23 mouse cellular contexts compared by ENCODE assay signal in genomic region chr5:67004619-67005018, GRCm38 (mm10).
A peak's percentile ranks its signal among the peaks of the same experiment; 100 is the strongest.
DNase-seq lines count a peak whose midpoint lies in the region; ATAC-seq and TF ChIP-seq lines count a peak whose summit lies in the region.
"Had no signal": no experiment of that assay in that cellular context is flagged by ENCODE, and none has a peak within 500 bp of the region (broad histone marks: within the 10 kb centered on the region; RNA-seq: fewer than 3 reads in every experiment).

No protein-coding gene starts in this region.

- peaks cover 26% of the 10 kb centered on the region for H3K36me3 ChIP-seq in lung, embryonic 15.5 days
- peaks cover 34% of the 10 kb centered on the region for H3K36me3 ChIP-seq in limb, embryonic 10.5 days
- H3K36me3 ChIP-seq: G1E had no signal

- WGBS in lung, embryonic 15.5 days, result 50% methylated on average over 11 of the region's 11 CpGs
- 65% methylated on average over 11 of the region's 11 CpGs for WGBS in lung, adult 2 months
- WGBS in limb, embryonic 10.5 days, result 83% methylated on average over 11 of the region's 11 CpGs

- H3K27ac ChIP-seq in lung, embryonic 15.5 days, result 0 out of 2 replicates have a peak overlapping the region, but pooled peaks have one; percentile 10
- H3K27ac ChIP-seq in limb, embryonic 10.5 days, result no peak overlapping the region
- H3K27ac ChIP-seq: embryonic facial prominence, embryonic 13.5 days; forebrain, embryonic 15.5 days; heart, embryonic 13.5 days; hindbrain, embryonic 13.5 days; midbrain, embryonic 13.5 days had no signal

- H3K9ac ChIP-seq in lung, embryonic 15.5 days, result no peak overlapping the region
- H3K9ac ChIP-seq: embryonic facial prominence, embryonic 13.5 days; forebrain, embryonic 15.5 days; heart, embryonic 13.5 days; hindbrain, embryonic 13.5 days; midbrain, embryonic 13.5 days had no signal

- no peak for TF ChIP-seq CTCF in lung, adult 2 months (IDR thresholded peaks at IDR 0.05; ENCODE audit: insufficient read depth, low read length)

- TF ChIP-seq POLR2A in lung, adult 2 months (IDR thresholded peaks at IDR 0.05; ENCODE audit: borderline replicate concordance, extremely low read depth, low read depth, low read length), result no peak

- H3K9me3 ChIP-seq in lung, embryonic 15.5 days, result no peaks in the 10 kb centered on the region
- no peaks in the 10 kb centered on the region for H3K9me3 ChIP-seq in limb, embryonic 10.5 days (replicated peaks)
- H3K9me3 ChIP-seq: embryonic facial prominence, embryonic 13.5 days; forebrain, embryonic 15.5 days; heart, embryonic 13.5 days; hindbrain, embryonic 13.5 days; midbrain, embryonic 13.5 days had no signal

- intact Hi-C loops in heart, postnatal 25 days (cut with DNase I), result no loop called here

- no peak for ATAC-seq in lung, embryonic 15.5 days (ENCODE audit: borderline replicate concordance, extremely low read depth, low FRiP score, low TSS enrichment)
- ATAC-seq: CD4-positive, CD25-positive, alpha-beta regulatory T cell, adult 4 months; forebrain, embryonic 15.5 days; midbrain, embryonic 13.5 days; Patski had no signal

- H3K4me3 ChIP-seq in lung, embryonic 15.5 days, result no peak overlapping the region
- H3K4me3 ChIP-seq in lung, adult 2 months (replicated peaks; ENCODE audit: extremely low read depth, low read depth, low read length), result no peak overlapping the region
- no peak overlapping the region for H3K4me3 ChIP-seq in limb, embryonic 10.5 days
- H3K4me3 ChIP-seq: embryonic facial prominence, embryonic 13.5 days; forebrain, embryonic 15.5 days; heart, embryonic 13.5 days; hindbrain, embryonic 13.5 days; midbrain, embryonic 13.5 days had no signal

- no peaks in the 10 kb centered on the region for H3K4me1 ChIP-seq in lung, embryonic 15.5 days
- H3K4me1 ChIP-seq in lung, adult 2 months (ENCODE audit: control insufficient read depth, insufficient read depth, low read length), result no peaks in the 10 kb centered on the region
- H3K4me1 ChIP-seq in limb, embryonic 10.5 days, result no peaks in the 10 kb centered on the region
- H3K4me1 ChIP-seq: forebrain, embryonic 15.5 days; heart, embryonic 13.5 days; hindbrain, embryonic 13.5 days; midbrain, embryonic 13.5 days had no signal

- DNase-seq in heart, adult 11 months, result peak; percentile 81
- no peak for DNase-seq in heart, postnatal 25 days (ENCODE audit: low spot score)
- DNase-seq in lung, adult 2 months, result no peak
- peak; percentile 24 for DNase-seq in limb, embryonic 10.5 days (ENCODE audit: low spot score)
- DNase-seq in lung, postnatal 36 days, result peak; percentile 49
- DNase-seq in thymus, postnatal 14 days, result no peak
- no peak for DNase-seq in layer of hippocampus, adult 11-12 months (ENCODE audit: low spot score)
- DNase-seq: adrenal gland, postnatal 10 days; cerebellum, adult 2 months; cerebellum, postnatal 25 days; heart, postnatal 14 days; kidney, adult 2 months; kidney, postnatal 14 days; thymus, adult 18-20 months had no signal

- H3K27me3 ChIP-seq in lung, embryonic 15.5 days, result no peaks in the 10 kb centered on the region
- no peaks in the 10 kb centered on the region for H3K27me3 ChIP-seq in limb, embryonic 10.5 days (ENCODE audit: low read depth, poor library complexity, severe bottlenecking)
- H3K27me3 ChIP-seq: embryonic facial prominence, embryonic 13.5 days; forebrain, embryonic 15.5 days; hindbrain, embryonic 13.5 days; midbrain, embryonic 13.5 days; Patski had no signal

- no peak overlapping the region for H3K4me2 ChIP-seq in lung, embryonic 15.5 days
- H3K4me2 ChIP-seq: embryonic facial prominence, embryonic 13.5 days; forebrain, embryonic 15.5 days; heart, embryonic 13.5 days; hindbrain, embryonic 13.5 days; midbrain, embryonic 13.5 days had no signal

Comparison
In these comparisons a context has a peak if more than half of its experiments do, and no peak if none do; other contexts are left out.
1. DNase-seq: peak in heart, adult 11 months (single experiment), limb, embryonic 10.5 days (single experiment) and lung, postnatal 36 days (single experiment); none in heart, postnatal 25 days (single experiment), lung, adult 2 months (single experiment), thymus, postnatal 14 days (single experiment) and layer of hippocampus, adult 11-12 months (single experiment).